Mouse (Mus musculus): ENCODE results near the gene Gm20908.
"Not testable (repeated sequence)": the region's sequence is repeated elsewhere in the genome, so short reads cannot be mapped to it uniquely, and the experiment has no call there.

Gene Gm20908

GRCm38 (mm10) chrY:64472966-64473365 lies at the start of gene Gm20908:
TSS of gene Gm20908 (plus strand) at chrY:64473266.
- DNase-seq: not testable (repeated sequence)

All from spleen, adult 18-20 months (tissue).